Mouse (Mus musculus): ENCODE results near the gene Fam84a. TPM values are rescaled to one million over a fixed set of nuclear protein-coding genes. Genes with fewer than 3 reads are reported as not detected.

Gene Fam84a
- 0.62 TPM for polyA plus RNA-seq (2012; fragmentation: generic; extraction: Trizol)

GRCm38 (mm10) chr12:14151921-14152320, at the start of gene Fam84a:
Fam84a (minus strand) TSS chr12:14152054.
- H3K4me2 ChIP-seq (ENCODE audit: low read depth): peak within 1 kb of the TSS; percentile 86
- H3ac ChIP-seq (ENCODE audit: control insufficient read depth, insufficient read length): no peak within 1 kb of the TSS
- H3K79me2 ChIP-seq (ENCODE audit: control insufficient read depth, insufficient read depth): no peaks in the 10 kb centered on the region
- TF ChIP-seq TCF12 (IDR thresholded peaks at IDR 0.05; ENCODE audit: insufficient read depth, poor library complexity, severe bottlenecking) (no peak), MYOG (IDR thresholded peaks at IDR 0.05; ENCODE audit: control insufficient read depth in 1 of 3, insufficient read depth in 1 of 3, insufficient read length in 2 of 3, low read depth in 2 of 3) (no peak), CEBPB (IDR thresholded peaks at IDR 0.05; ENCODE audit: insufficient read depth, poor library complexity, severe bottlenecking) (no peak), TCF3 (IDR thresholded peaks at IDR 0.05; ENCODE audit: insufficient read length, low read depth) (no peak), POLR2AphosphoS2 (IDR thresholded peaks at IDR 0.05; ENCODE audit: insufficient read length, low read depth) (peak; percentile 58), POLR2A (IDR thresholded peaks at IDR 0.05; ENCODE audit: insufficient read length, low read depth) (peak; percentile 87), MYOD1 (IDR thresholded peaks at IDR 0.05; ENCODE audit: control insufficient read depth in 1 of 3, insufficient read length in 2 of 3, low read depth in 2 of 3) (peak in 2 of 3 experiments; percentile 17 to 30), E2F4 (IDR thresholded peaks at IDR 0.05; ENCODE audit: insufficient read depth) (no peak), MAX (IDR thresholded peaks at IDR 0.05; ENCODE audit: low read depth) (no peak), REST (IDR thresholded peaks at IDR 0.05; ENCODE audit: insufficient read depth, insufficient read length) (no peak)
- H3K4me3 ChIP-seq: peak within 1 kb of the TSS; percentile 31
- H3K36me3 ChIP-seq (ENCODE audit: control insufficient read depth, insufficient read depth): no peaks in the 10 kb centered on the region
- no peaks in the 10 kb centered on the region for H3K27me3 ChIP-seq (ENCODE audit: control insufficient read depth, insufficient read depth, insufficient read length)

DNA sequence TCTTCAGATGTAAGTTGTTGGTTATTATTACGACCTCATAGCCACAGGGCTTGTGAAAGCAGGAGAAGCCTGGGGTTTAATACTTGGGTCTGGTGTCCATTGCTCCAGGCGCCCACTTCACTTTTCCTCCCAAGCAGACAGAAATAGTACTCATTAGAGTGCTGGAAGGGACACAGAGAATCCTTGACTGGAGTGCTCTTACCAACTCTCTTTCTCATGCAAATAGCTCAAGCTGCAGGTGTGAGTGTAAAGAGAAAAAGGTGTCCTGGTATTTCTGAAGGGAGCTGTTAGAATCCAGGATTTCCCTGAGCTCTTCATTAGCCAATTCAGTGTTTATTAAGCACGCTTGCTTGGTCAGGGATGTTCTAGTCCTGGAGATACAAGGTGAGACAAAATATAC, 43.6 kb upstream of the Fam84a start:
- Histone ChIP-seq H3K27me3 (ENCODE audit: control insufficient read depth, insufficient read depth, insufficient read length) (no peaks in the 10 kb centered on the region), H3K4me3 (no peak overlapping the region)
- TF ChIP-seq POLR2AphosphoS2 (IDR thresholded peaks at IDR 0.05; ENCODE audit: insufficient read length, low read depth): no peak
- no peak for TF ChIP-seq REST (IDR thresholded peaks at IDR 0.05; ENCODE audit: insufficient read depth, insufficient read length)
- no peak for TF ChIP-seq POLR2A (IDR thresholded peaks at IDR 0.05; ENCODE audit: insufficient read length, low read depth)
- TF ChIP-seq MYOD1 (IDR thresholded peaks at IDR 0.05; ENCODE audit: control insufficient read depth in 1 of 3, insufficient read length in 2 of 3, low read depth in 2 of 3): no peak
- TF ChIP-seq USF1 (IDR thresholded peaks at IDR 0.05; ENCODE audit: low read depth): no peak
- TF ChIP-seq SRF (IDR thresholded peaks at IDR 0.05; ENCODE audit: control insufficient read depth, insufficient read length, low read depth): no peak
- no peak for TF ChIP-seq TCF12 (IDR thresholded peaks at IDR 0.05; ENCODE audit: insufficient read depth, poor library complexity, severe bottlenecking)
- no peak for TF ChIP-seq CEBPB (IDR thresholded peaks at IDR 0.05; ENCODE audit: insufficient read depth, poor library complexity, severe bottlenecking)
- no peak for TF ChIP-seq MAX (IDR thresholded peaks at IDR 0.05; ENCODE audit: low read depth)
- TF ChIP-seq E2F4 (IDR thresholded peaks at IDR 0.05; ENCODE audit: insufficient read depth): no peak
- TF ChIP-seq MYOG (IDR thresholded peaks at IDR 0.05; ENCODE audit: control insufficient read depth in 1 of 3, insufficient read depth in 1 of 3, insufficient read length in 2 of 3, low read depth in 2 of 3): no peak
- no peak for TF ChIP-seq TCF3 (IDR thresholded peaks at IDR 0.05; ENCODE audit: insufficient read length, low read depth)

GRCm38 (mm10) chr12:14186689-14187195, 34.9 kb upstream of the Fam84a start:
- Histone ChIP-seq H3K79me2 (ENCODE audit: control insufficient read depth, insufficient read depth) (no peaks in the 10 kb centered on the region), H3ac (ENCODE audit: control insufficient read depth, insufficient read length) (no peak overlapping the region), H3K4me3 (no peak overlapping the region), H3K4me2 (ENCODE audit: low read depth) (no peak overlapping the region), H3K36me3 (ENCODE audit: control insufficient read depth, insufficient read depth) (no peaks in the 10 kb centered on the region), H3K27me3 (ENCODE audit: control insufficient read depth, insufficient read depth, insufficient read length) (no peaks in the 10 kb centered on the region)
- TF ChIP-seq MYOD1 (IDR thresholded peaks at IDR 0.05; ENCODE audit: control insufficient read depth in 1 of 3, insufficient read length in 2 of 3, low read depth in 2 of 3) (no peak), POLR2A (IDR thresholded peaks at IDR 0.05; ENCODE audit: insufficient read length, low read depth) (no peak), MYOG (IDR thresholded peaks at IDR 0.05; ENCODE audit: control insufficient read depth in 1 of 3, insufficient read depth in 1 of 3, insufficient read length in 2 of 3, low read depth in 2 of 3) (no peak), POLR2AphosphoS2 (IDR thresholded peaks at IDR 0.05; ENCODE audit: insufficient read length, low read depth) (no peak), MAX (IDR thresholded peaks at IDR 0.05; ENCODE audit: low read depth) (no peak), CEBPB (IDR thresholded peaks at IDR 0.05; ENCODE audit: insufficient read depth, poor library complexity, severe bottlenecking) (no peak), E2F4 (IDR thresholded peaks at IDR 0.05; ENCODE audit: insufficient read depth) (no peak), TCF12 (IDR thresholded peaks at IDR 0.05; ENCODE audit: insufficient read depth, poor library complexity, severe bottlenecking) (no peak), TCF3 (IDR thresholded peaks at IDR 0.05; ENCODE audit: insufficient read length, low read depth) (no peak), REST (IDR thresholded peaks at IDR 0.05; ENCODE audit: insufficient read depth, insufficient read length) (no peak), USF1 (IDR thresholded peaks at IDR 0.05; ENCODE audit: low read depth) (no peak), SRF (IDR thresholded peaks at IDR 0.05; ENCODE audit: control insufficient read depth, insufficient read length, low read depth) (no peak)

More for the DNA sequence above, 43.6 kb upstream of the Fam84a start:
- H3K79me2 ChIP-seq (ENCODE audit: control insufficient read depth, insufficient read depth): no peaks in the 10 kb centered on the region
- no peak overlapping the region for H3K4me2 ChIP-seq (ENCODE audit: low read depth)
- no peak overlapping the region for H3ac ChIP-seq (ENCODE audit: control insufficient read depth, insufficient read length)
- no peaks in the 10 kb centered on the region for H3K36me3 ChIP-seq (ENCODE audit: control insufficient read depth, insufficient read depth)

DNA sequence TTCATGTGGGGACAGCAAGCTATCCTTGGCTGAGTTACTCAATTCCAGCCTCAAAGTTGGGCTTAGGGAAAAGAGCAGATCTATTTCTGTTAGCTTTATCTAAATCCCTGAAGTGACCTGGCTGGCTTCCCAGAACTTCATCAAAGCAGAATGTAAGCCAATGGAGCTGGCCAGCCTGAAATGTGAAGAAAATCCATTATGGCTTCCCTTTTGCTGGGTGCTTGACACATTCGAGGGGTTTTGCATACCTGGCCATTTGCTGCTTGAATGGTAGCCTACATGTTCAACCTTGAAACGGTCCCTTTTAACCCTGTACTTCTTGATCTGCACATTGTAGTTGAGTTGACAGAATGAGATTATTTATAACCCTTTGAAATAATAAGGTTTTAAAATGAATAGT, 13.9 kb upstream of the Fam84a start:
- H3K36me3 ChIP-seq (ENCODE audit: control insufficient read depth, insufficient read depth): no peaks in the 10 kb centered on the region
- no peaks in the 10 kb centered on the region for H3K79me2 ChIP-seq (ENCODE audit: control insufficient read depth, insufficient read depth)
- H3K4me2 ChIP-seq (ENCODE audit: low read depth): no peak overlapping the region
- no peak overlapping the region for H3K4me3 ChIP-seq
- no peaks in the 10 kb centered on the region for H3K27me3 ChIP-seq (ENCODE audit: control insufficient read depth, insufficient read depth, insufficient read length)
- H3ac ChIP-seq (ENCODE audit: control insufficient read depth, insufficient read length): no peak overlapping the region
- TF ChIP-seq MYOD1 (IDR thresholded peaks at IDR 0.05; ENCODE audit: control insufficient read depth in 1 of 3, insufficient read length in 2 of 3, low read depth in 2 of 3) (no peak), POLR2A (IDR thresholded peaks at IDR 0.05; ENCODE audit: insufficient read length, low read depth) (no peak), CEBPB (IDR thresholded peaks at IDR 0.05; ENCODE audit: insufficient read depth, poor library complexity, severe bottlenecking) (no peak), USF1 (IDR thresholded peaks at IDR 0.05; ENCODE audit: low read depth) (no peak), POLR2AphosphoS2 (IDR thresholded peaks at IDR 0.05; ENCODE audit: insufficient read length, low read depth) (no peak), MAX (IDR thresholded peaks at IDR 0.05; ENCODE audit: low read depth) (no peak), TCF3 (IDR thresholded peaks at IDR 0.05; ENCODE audit: insufficient read length, low read depth) (no peak), E2F4 (IDR thresholded peaks at IDR 0.05; ENCODE audit: insufficient read depth) (no peak), TCF12 (IDR thresholded peaks at IDR 0.05; ENCODE audit: insufficient read depth, poor library complexity, severe bottlenecking) (no peak), REST (IDR thresholded peaks at IDR 0.05; ENCODE audit: insufficient read depth, insufficient read length) (no peak), SRF (IDR thresholded peaks at IDR 0.05; ENCODE audit: control insufficient read depth, insufficient read length, low read depth) (no peak)
